In the genomic region with DNA sequence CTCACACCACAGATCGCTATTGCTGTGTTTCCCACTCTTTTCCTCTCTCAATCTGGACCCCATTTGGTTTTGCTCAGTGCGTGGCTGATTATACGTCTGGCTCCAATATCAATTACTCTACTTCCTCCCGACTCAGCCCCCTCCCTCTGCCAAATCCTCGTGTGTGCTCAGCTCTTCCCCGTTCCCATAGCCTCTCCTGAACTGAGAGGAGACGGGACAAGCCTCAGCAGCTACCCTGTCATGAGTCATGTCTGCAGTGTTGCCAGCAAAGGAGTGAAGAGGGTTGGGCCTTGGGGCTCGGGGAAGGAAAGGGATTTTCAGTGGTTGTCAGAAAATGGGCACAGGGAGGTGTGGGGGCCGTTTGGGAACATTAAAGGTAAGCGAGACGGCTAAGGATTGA, we compare ENCODE assay signal across 13 mouse cellular contexts. TPM values are rescaled to one million over a fixed set of nuclear protein-coding genes. Genes with fewer than 3 reads are reported as not detected.
DNase-seq lines count a peak whose midpoint lies in the region; ATAC-seq and TF ChIP-seq lines count a peak whose summit lies in the region.
"Had no signal": no experiment of that assay in that cellular context is flagged by ENCODE, and none has a peak within 500 bp of the region (broad histone marks: within the 10 kb centered on the region; RNA-seq: fewer than 3 reads in every experiment).

No protein-coding gene starts in this region.

- H3K27me3 ChIP-seq in kidney, postnatal 0 days (ENCODE audit: insufficient read depth, low read length) = no peaks in the 10 kb centered on the region
- H3K27me3 ChIP-seq in embryonic facial prominence, embryonic 11.5 days (ENCODE audit: control insufficient read depth, insufficient read depth, low read length) = no peaks in the 10 kb centered on the region
- H3K27me3 ChIP-seq in limb, embryonic 15.5 days = peaks cover 8% of the 10 kb centered on the region; the same call in 1 of the 2 replicates
- H3K27me3 ChIP-seq in cerebellum, adult 2 months (ENCODE audit: control insufficient read depth, insufficient read depth, low read length) = no peaks in the 10 kb centered on the region
- H3K27me3 ChIP-seq in midbrain, embryonic 11.5 days (ENCODE audit: control insufficient read depth, insufficient read depth, low read length) = no peaks in the 10 kb centered on the region

- TF ChIP-seq POLR2A in cerebellum, adult 2 months (IDR thresholded peaks at IDR 0.05; ENCODE audit: borderline replicate concordance, insufficient read depth, low read length) = no peak

- TF ChIP-seq CTCF in kidney, postnatal 0 days (IDR thresholded peaks at IDR 0.05; ENCODE audit: low read depth) = no peak
- no peak for TF ChIP-seq CTCF in cerebellum, adult 2 months (IDR thresholded peaks at IDR 0.05; ENCODE audit: borderline replicate concordance, insufficient read depth, low read depth, low read length)

- no peaks in the 10 kb centered on the region for H3K9me3 ChIP-seq in kidney, postnatal 0 days (replicated peaks; ENCODE audit: low read length)
- H3K9me3 ChIP-seq in embryonic facial prominence, embryonic 11.5 days (replicated peaks; ENCODE audit: control insufficient read depth, low read length) = no peaks in the 10 kb centered on the region
- H3K9me3 ChIP-seq in limb, embryonic 15.5 days = no peaks in the 10 kb centered on the region
- no peaks in the 10 kb centered on the region for H3K9me3 ChIP-seq in midbrain, embryonic 11.5 days (ENCODE audit: control insufficient read depth, low read length)
- H3K9me3 ChIP-seq: hindbrain, embryonic 10.5 days; lung, embryonic 15.5 days had no signal

- no peaks in the 10 kb centered on the region for H3K4me1 ChIP-seq in kidney, postnatal 0 days (replicated peaks; ENCODE audit: insufficient read depth, low read length)
- no peaks in the 10 kb centered on the region; the same call in 1 of the 2 replicates for H3K4me1 ChIP-seq in embryonic facial prominence, embryonic 11.5 days (ENCODE audit: control insufficient read depth, insufficient read depth, low read length)
- peaks cover 10% of the 10 kb centered on the region; the same call in 1 of the 2 replicates for H3K4me1 ChIP-seq in limb, embryonic 15.5 days
- no peaks in the 10 kb centered on the region for H3K4me1 ChIP-seq in cerebellum, adult 2 months (ENCODE audit: control insufficient read depth, insufficient read depth, low read length)
- no peaks in the 10 kb centered on the region for H3K4me1 ChIP-seq in midbrain, embryonic 11.5 days (ENCODE audit: control insufficient read depth, insufficient read depth, low read length)
- H3K4me1 ChIP-seq: lung, embryonic 15.5 days had no signal

- peak; percentile 3 for DNase-seq in kidney, postnatal 0 days (ENCODE audit: low spot score)
- no peak for DNase-seq in kidney, postnatal 4 days
- peak; percentile 33 for DNase-seq in Muller cell, postnatal 12 days (ENCODE audit: inconsistent ontology term)
- peak; percentile 75 for DNase-seq in embryonic facial prominence, embryonic 11.5 days (ENCODE audit: low spot score)
- no peak for DNase-seq in cerebellum, adult 2 months
- no peak for DNase-seq in gastrocnemius, adult 18-20 months (ENCODE audit: low spot score)
- DNase-seq in midbrain, embryonic 11.5 days (ENCODE audit: low spot score, missing footprints) = no peak
- DNase-seq: cerebellum, adult 11-12 months; heart, adult 11 months; kidney, adult 8-10 months had no signal

- 35% methylated on average over 11 of the region's 11 CpGs for WGBS in kidney, postnatal 0 days
- 50% methylated on average over 11 of the region's 11 CpGs for WGBS in embryonic facial prominence, embryonic 11.5 days
- 18% methylated on average over 11 of the region's 11 CpGs for WGBS in limb, embryonic 15.5 days
- 65% methylated on average over 11 of the region's 11 CpGs for WGBS in cerebellum, adult 2 months
- WGBS in midbrain, embryonic 11.5 days = 82% methylated on average over 11 of the region's 11 CpGs

- H3K27ac ChIP-seq in kidney, postnatal 0 days = no peak overlapping the region
- H3K27ac ChIP-seq in embryonic facial prominence, embryonic 11.5 days (replicated peaks; ENCODE audit: low read depth, low read length) = no peak overlapping the region
- H3K27ac ChIP-seq in limb, embryonic 15.5 days = peak overlapping the region; percentile 65; the same call in 1 of the 2 replicates
- no peak overlapping the region for H3K27ac ChIP-seq in cerebellum, adult 2 months (ENCODE audit: insufficient read depth, low read length)
- no peak overlapping the region for H3K27ac ChIP-seq in midbrain, embryonic 11.5 days (ENCODE audit: low read depth, low read length)
- H3K27ac ChIP-seq: hindbrain, embryonic 10.5 days; lung, embryonic 15.5 days had no signal

- H3K4me2 ChIP-seq in kidney, postnatal 0 days (ENCODE audit: low read length) = no peak overlapping the region
- peak overlapping the region; percentile 13; the same call in 1 of the 2 replicates for H3K4me2 ChIP-seq in embryonic facial prominence, embryonic 11.5 days (ENCODE audit: low read depth, low read length)
- no peak overlapping the region for H3K4me2 ChIP-seq in limb, embryonic 15.5 days
- no peak overlapping the region for H3K4me2 ChIP-seq in midbrain, embryonic 11.5 days
- H3K4me2 ChIP-seq: lung, embryonic 15.5 days had no signal

- H3K9ac ChIP-seq in kidney, postnatal 0 days (ENCODE audit: low read depth, low read length) = no peak overlapping the region
- H3K9ac ChIP-seq in embryonic facial prominence, embryonic 11.5 days (replicated peaks; ENCODE audit: low read length) = no peak overlapping the region
- H3K9ac ChIP-seq in limb, embryonic 15.5 days = no peak overlapping the region
- no peak overlapping the region for H3K9ac ChIP-seq in midbrain, embryonic 11.5 days (ENCODE audit: low read length)
- H3K9ac ChIP-seq: lung, embryonic 15.5 days had no signal

- no peaks in the 10 kb centered on the region for H3K36me3 ChIP-seq in kidney, postnatal 0 days (ENCODE audit: insufficient read depth, low read length)
- no peaks in the 10 kb centered on the region for H3K36me3 ChIP-seq in embryonic facial prominence, embryonic 11.5 days (replicated peaks; ENCODE audit: control insufficient read depth, insufficient read depth, low read depth, low read length)
- no peaks in the 10 kb centered on the region for H3K36me3 ChIP-seq in limb, embryonic 15.5 days
- no peaks in the 10 kb centered on the region for H3K36me3 ChIP-seq in midbrain, embryonic 11.5 days (ENCODE audit: control insufficient read depth, insufficient read depth, low read length)
- H3K36me3 ChIP-seq: hindbrain, embryonic 10.5 days; lung, embryonic 15.5 days had no signal

- ATAC-seq in kidney, postnatal 0 days (replicated peaks; ENCODE audit: low FRiP score, low read depth) = no peak
- peak; percentile 70; the same call in 1 of the 2 replicates for ATAC-seq in embryonic facial prominence, embryonic 11.5 days (replicated peaks; ENCODE audit: insufficient number of reproducible peaks, low FRiP score, low TSS enrichment, low read depth)
- peak; percentile 82 for ATAC-seq in limb, embryonic 15.5 days (ENCODE audit: insufficient number of reproducible peaks, low FRiP score, low TSS enrichment, low read depth)
- no peak for ATAC-seq in midbrain, embryonic 11.5 days (ENCODE audit: low FRiP score)

- H3K4me3 ChIP-seq in kidney, postnatal 0 days (replicated peaks; ENCODE audit: low read depth, low read length) = no peak overlapping the region
- no peak overlapping the region for H3K4me3 ChIP-seq in embryonic facial prominence, embryonic 11.5 days (ENCODE audit: low read depth, low read length)
- H3K4me3 ChIP-seq in limb, embryonic 15.5 days = no peak overlapping the region
- H3K4me3 ChIP-seq in cerebellum, adult 2 months (replicated peaks; ENCODE audit: insufficient read depth, low read depth, low read length) = no peak overlapping the region
- no peak overlapping the region for H3K4me3 ChIP-seq in midbrain, embryonic 11.5 days (ENCODE audit: low read depth, low read length)
- H3K4me3 ChIP-seq: hindbrain, embryonic 10.5 days; lung, embryonic 15.5 days had no signal

RNA-seq across cellular contexts. Expression of a gene that starts 12.3 kb away (rescaled TPM):
- polyA plus RNA-seq in kidney, postnatal 0 days (2015; fragmentation: Nextera tagmentation; extraction: Ambion mirVana) = 0.22 and 0.24 TPM in 2 replicates
- 0.43 and 0.59 TPM in 2 replicates for polyA plus RNA-seq in embryonic facial prominence, embryonic 11.5 days (2014; fragmentation: Nextera tagmentation; extraction: Ambion mirVana)
- 72.6 and 89.7 TPM in 2 replicates for polyA plus RNA-seq in limb, embryonic 15.5 days (2015; fragmentation: Nextera tagmentation; extraction: Ambion mirVana)
- polyA plus RNA-seq in cerebellum, adult 2 months (2012; rRNA removed) = 0.07 and 0.08 TPM in 2 replicates
- total RNA-seq in gastrocnemius, adult 18-20 months (2021) = under 1 TPM in 1 of 2 experiments, not detected in 1; 0.09 TPM
- 0.04 and 0.11 TPM in 2 replicates for polyA plus RNA-seq in midbrain, embryonic 11.5 days (2014; fragmentation: Nextera tagmentation; extraction: Ambion mirVana)

Comparison
In these comparisons a context has a peak if more than half of its experiments do, and no peak if none do; other contexts are left out.
1. DNase-seq: peak in kidney, postnatal 0 days (single experiment), Muller cell, postnatal 12 days (single experiment) and embryonic facial prominence, embryonic 11.5 days (single experiment); none in kidney, postnatal 4 days (0 of 2), cerebellum, adult 2 months (0 of 2), gastrocnemius, adult 18-20 months (single experiment) and midbrain, embryonic 11.5 days (single experiment).
2. ATAC-seq: peak in embryonic facial prominence, embryonic 11.5 days (single experiment) and limb, embryonic 15.5 days (single experiment); none in kidney, postnatal 0 days (single experiment) and midbrain, embryonic 11.5 days (single experiment).
3. RNA of a gene that starts 12.3 kb away (polyA plus RNA-seq): 72.6 to 89.7 TPM in limb, embryonic 15.5 days; 0.43 to 0.59 TPM in embryonic facial prominence, embryonic 11.5 days, 0.22 to 0.24 TPM in kidney, postnatal 0 days, 0.04 to 0.11 TPM in midbrain, embryonic 11.5 days and 0.07 to 0.08 TPM in cerebellum, adult 2 months; every median in the first group is over 10 times any median in the second.